Mouse (Mus musculus) hindbrain, embryonic 10.5 days (tissue): Measurements from ENCODE around the gene Comp. TPM values are rescaled to one million over a fixed set of nuclear protein-coding genes. Genes with fewer than 3 reads are reported as not detected.

ENCODE experiments used
- DNase-seq: peaks from one replicate; pipeline ENCODE4 v3.0.0-alpha.2; 2017; ENCODE audit warnings: low spot score
- H3K27ac ChIP-seq: fragments of 300-500 bp; sonication (generic); 2 replicates; pipeline ENCODE4 v1.5.1; 2016; ENCODE audit warnings: mild to moderate bottlenecking, moderate library complexity
- H3K27me3 ChIP-seq: fragments of 300-500 bp; sonication (generic); 2 replicates; pipeline ENCODE4 v1.6.1; 2016; ENCODE audit warnings: mild to moderate bottlenecking; ENCODE audit not compliant: poor library complexity, insufficient read depth, severe bottlenecking
- H3K36me3 ChIP-seq: fragments of 300-500 bp; sonication (generic); 2 replicates; pipeline ENCODE4 v1.6.1; 2016; ENCODE audit warnings: mild to moderate bottlenecking, moderate library complexity
- H3K4me1 ChIP-seq: fragments of 300-500 bp; sonication (generic); replicated peaks from 2 replicates; pipeline ENCODE4 v1.6.1; 2016; ENCODE audit warnings: mild to moderate bottlenecking
- H3K4me3 ChIP-seq: fragments of 300-500 bp; sonication (generic); 2 replicates; pipeline ENCODE4 v1.5.1; 2016; ENCODE audit warnings: mild to moderate bottlenecking, moderate library complexity
- H3K9me3 ChIP-seq: fragments of 300-500 bp; sonication (generic); 2 replicates; pipeline ENCODE4 v1.6.1; 2016; ENCODE audit warnings: mild to moderate bottlenecking, moderate library complexity
- WGBS: fragments of 180-500 bp; shearing (Covaris S2); methylation state at CpG from one replicate; pipeline ENCODE4 v1.1.7; 2016; 5-methylcytosine and 5-hydroxymethylcytosine counted together
- polyA plus RNA-seq: library from polyadenylated mRNA; unstranded; fragments of >200 nt; fragmentation: Nextera tagmentation; extraction: Ambion mirVana; gene quantifications from 2 replicates; pipeline ENCODE4 v1.2.1, GENCODE M21; 2016

Comp gene
- 0.27 and 0.38 TPM in 2 replicates for polyA plus RNA-seq

DNA sequence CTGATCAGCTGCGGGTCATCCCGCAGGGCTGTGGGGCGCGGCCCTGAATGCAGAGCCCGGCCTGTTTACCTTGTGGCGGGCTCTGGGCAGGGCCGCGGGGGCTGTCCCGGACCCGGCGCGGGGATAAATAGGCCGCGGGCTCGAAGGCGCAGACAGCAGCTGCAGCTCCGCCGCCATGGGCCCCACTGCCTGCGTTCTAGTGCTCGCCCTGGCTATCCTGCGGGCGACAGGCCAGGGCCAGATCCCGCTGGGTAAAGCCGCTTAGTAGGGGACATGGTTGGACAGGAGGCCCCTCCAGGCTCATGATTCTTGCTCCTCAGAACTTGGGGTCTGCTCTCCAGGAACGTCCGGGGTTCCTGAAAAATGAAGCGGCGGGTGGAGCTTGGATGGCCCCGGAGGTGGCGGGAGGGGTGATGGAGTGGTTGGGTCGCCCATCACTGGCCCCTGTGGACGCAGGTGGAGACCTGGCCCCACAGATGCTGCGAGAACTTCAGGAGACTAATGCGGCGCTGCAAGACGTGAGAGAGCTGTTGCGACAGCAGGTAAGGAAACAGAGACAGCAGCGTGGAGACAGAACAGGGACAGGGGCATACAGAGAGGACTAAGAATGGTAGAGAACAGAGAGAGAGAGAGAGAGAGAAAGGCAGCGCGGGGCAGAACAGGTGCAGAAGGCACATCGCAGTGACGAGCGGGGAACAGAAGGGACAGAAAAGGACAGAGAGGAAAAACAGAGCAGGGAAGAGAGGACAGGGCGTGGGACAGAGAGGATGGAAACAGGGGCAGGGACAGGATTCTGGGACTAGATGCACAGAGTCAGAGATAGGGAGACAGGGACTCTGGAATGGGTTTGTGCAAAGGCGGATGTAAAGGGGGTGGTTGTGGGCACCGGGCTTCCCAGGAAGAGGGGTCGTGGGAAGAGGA, at the start of gene Comp:
Comp (plus strand) TSS at position 162 of the 921 bp plus-strand sequence.
- Histone ChIP-seq H3K36me3 (no peaks in the 10 kb centered on the region), H3K4me3 (peak within 1 kb of the TSS; percentile 47), H3K27ac (peak within 1 kb of the TSS; percentile 24; the same call in 1 of the 2 replicates), H3K27me3 (peaks cover 98% of the 10 kb centered on the region), H3K4me1 (peaks cover 39% of the 10 kb centered on the region), H3K9me3 (no peaks in the 10 kb centered on the region)
- WGBS = 3% methylated on average over 47 of the region's 47 CpGs
- peak; percentile 31 for DNase-seq

DNA sequence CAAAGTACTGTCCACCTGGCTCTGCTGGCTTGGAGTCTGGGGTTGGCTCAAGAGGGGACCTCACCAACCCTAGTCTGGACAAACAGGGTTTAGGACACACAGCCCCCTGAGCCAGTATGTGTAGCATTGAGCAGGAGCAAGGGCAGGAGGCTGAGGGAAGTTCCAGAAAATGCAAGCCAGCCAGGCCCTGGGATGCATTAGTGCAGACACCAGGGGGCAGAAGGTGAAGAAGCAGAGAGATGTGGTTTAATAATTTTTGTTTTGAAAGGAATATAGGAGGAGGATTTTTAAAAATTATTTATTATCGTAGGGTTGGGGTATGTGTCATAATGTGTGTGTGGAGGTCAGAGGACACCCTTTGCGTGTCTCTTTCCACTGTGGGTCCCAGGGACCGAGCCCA, 49.6 kb upstream of the Comp start:
- 92% methylated on average over 3 of the region's 3 CpGs for WGBS
- H3K4me3 ChIP-seq = no peak overlapping the region
- 0 out of 2 replicates have a peak, but pooled peaks cover 11% of the 10 kb centered on the region for H3K4me1 ChIP-seq
- no peak overlapping the region for H3K27ac ChIP-seq
- no peak for DNase-seq
- H3K36me3 ChIP-seq = peaks cover 9% of the 10 kb centered on the region; the same call in 1 of the 2 replicates
- 0 out of 2 replicates have a peak, but pooled peaks cover 3% of the 10 kb centered on the region for H3K9me3 ChIP-seq
- peaks cover 19% of the 10 kb centered on the region; the same call in 1 of the 2 replicates for H3K27me3 ChIP-seq

DNA sequence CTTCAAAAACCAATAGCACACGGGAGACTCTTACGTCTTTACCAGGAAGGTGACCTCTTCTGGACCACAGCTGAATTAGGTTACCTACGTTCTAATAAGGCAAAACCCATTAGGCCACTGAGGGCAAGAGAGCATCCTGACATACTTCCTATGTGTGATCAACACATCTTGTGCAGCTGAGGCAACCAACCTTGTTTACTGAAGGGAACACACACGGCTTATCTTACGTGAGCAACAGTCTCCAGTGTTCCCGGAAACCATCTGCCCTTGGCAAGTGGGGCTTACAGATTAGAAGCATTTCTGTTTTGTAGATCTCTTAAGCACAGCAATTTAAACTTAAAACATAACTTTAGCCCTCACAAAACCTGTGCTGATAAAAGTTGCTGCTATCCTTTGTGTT, 45.8 kb upstream of the Comp start:
- WGBS = 93% methylated on average over 6 of the region's 6 CpGs
- Histone ChIP-seq H3K4me3 (no peak overlapping the region), H3K36me3 (peaks cover 27% of the 10 kb centered on the region), H3K4me1 (peaks cover 40% of the 10 kb centered on the region), H3K27me3 (peaks cover 39% of the 10 kb centered on the region), H3K27ac (no peak overlapping the region), H3K9me3 (0 out of 2 replicates have a peak, but pooled peaks cover 3% of the 10 kb centered on the region)
- DNase-seq = no peak

DNA sequence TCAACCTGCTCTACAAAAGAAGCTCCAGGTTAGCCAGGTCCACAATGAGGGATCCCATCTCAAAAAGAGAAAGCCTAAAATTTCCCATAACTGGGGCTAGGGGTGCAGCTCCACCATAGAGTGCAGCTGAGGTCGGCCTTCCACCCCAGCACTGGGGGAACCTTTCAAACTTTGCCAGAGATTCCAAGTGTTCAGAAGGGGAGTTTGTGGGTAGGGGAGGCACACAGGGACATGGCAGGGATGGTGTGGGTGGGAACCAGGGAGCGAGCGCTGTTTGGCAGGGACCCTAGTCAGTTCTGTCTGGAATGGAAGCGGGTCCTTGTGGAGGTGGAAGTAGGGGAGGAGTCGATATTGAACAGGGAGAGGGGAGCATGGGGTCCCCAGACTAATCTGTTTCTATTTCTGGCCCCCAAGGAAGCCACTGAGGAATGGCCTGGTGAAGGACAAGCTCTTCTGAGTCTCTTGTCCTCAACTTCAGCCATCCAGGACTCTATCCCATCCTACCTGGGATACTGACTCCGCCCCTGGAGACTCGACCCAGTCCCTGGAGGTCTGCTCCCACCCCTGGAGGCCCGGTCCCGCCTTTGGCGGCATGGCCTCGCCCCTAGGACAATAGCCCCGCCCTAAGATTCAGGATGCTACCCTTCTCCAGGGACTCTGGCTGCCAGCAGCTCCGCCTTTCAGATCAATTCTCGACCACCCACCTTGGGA, 44.1 kb upstream of the Comp start, which contains the start of gene Gdf1:
Gdf1 (plus strand) TSS at position 694 of the 711 bp plus-strand sequence.
- peak within 1 kb of the TSS; percentile 40 for H3K4me3 ChIP-seq

DNA sequence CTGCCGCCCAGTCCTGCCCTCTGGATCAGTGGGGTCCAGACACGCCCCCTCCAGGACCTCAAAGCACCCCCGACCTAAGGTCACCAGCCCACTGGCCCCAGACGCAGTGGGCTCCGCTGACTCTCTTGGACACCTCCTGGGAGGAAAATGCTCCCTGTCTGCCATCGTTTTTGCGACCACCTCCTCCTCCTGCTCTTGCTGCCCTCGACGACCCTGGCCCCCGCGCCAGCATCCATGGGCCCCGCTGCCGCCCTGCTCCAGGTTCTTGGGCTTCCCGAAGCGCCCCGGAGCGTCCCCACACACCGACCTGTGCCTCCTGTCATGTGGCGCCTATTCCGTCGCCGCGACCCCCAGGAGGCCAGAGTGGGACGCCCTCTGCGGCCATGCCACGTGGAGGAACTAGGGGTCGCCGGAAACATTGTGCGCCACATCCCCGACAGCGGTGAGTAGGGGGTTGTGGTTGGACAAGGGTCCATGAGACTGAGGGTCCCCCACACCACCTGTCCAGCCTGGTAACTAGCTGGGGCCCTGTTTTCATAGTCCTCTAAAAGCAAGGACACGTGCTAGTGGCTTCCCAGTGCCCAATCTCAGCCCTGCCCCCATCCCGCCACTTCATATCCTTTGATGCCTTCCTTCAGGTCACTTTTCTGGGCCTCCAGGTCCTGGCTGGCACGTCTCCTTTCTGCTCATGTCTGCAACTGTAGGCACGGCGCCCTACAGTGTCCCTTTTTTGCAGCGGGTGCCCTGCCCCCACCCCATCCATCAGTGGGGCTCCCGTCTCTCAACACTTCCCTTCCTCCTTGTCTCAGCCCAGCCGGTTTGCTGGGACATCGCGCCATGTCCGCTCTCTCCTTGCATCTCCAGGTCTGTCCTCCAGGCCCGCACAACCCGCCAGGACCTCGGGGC, 43.3 kb upstream of the Comp start:
- H3K36me3 ChIP-seq = peaks cover 52% of the 10 kb centered on the region
- H3K9me3 ChIP-seq = 0 out of 2 replicates have a peak, but pooled peaks cover 3% of the 10 kb centered on the region
- H3K27ac ChIP-seq = peak overlapping the region; percentile 83
- peak overlapping the region; percentile 40 for H3K4me3 ChIP-seq
- DNase-seq = peak; percentile 53
- H3K27me3 ChIP-seq = peaks cover 39% of the 10 kb centered on the region
- peaks cover 40% of the 10 kb centered on the region for H3K4me1 ChIP-seq
- WGBS = 3% methylated on average over 45 of the region's 45 CpGs

More for the DNA sequence above, 44.1 kb upstream of the Comp start, which contains the start of gene Gdf1:
- 0 out of 2 replicates have a peak, but pooled peaks cover 3% of the 10 kb centered on the region for H3K9me3 ChIP-seq
- 19% methylated on average over 14 of the region's 14 CpGs for WGBS
- peaks cover 44% of the 10 kb centered on the region for H3K36me3 ChIP-seq
- H3K27ac ChIP-seq = peak within 1 kb of the TSS; percentile 83
- peaks cover 39% of the 10 kb centered on the region for H3K27me3 ChIP-seq
- no peak for DNase-seq
- peaks cover 40% of the 10 kb centered on the region for H3K4me1 ChIP-seq

DNA sequence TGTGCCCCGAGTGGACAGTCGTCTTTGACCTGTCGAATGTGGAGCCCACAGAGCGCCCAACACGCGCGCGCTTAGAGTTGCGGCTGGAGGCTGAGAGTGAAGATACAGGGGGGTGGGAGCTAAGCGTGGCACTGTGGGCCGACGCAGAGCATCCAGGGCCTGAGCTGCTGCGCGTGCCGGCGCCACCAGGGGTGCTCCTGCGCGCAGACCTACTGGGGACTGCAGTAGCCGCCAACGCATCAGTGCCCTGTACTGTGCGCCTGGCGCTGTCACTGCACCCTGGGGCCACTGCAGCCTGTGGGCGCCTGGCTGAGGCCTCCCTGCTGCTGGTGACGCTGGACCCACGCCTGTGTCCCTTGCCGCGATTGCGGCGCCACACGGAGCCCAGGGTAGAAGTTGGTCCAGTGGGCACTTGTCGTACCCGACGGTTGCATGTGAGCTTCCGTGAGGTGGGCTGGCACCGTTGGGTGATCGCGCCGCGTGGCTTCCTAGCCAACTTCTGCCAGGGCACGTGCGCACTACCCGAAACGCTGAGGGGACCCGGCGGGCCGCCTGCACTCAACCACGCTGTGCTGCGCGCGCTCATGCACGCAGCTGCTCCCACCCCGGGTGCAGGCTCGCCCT, 42.5 kb upstream of the Comp start:
- Histone ChIP-seq H3K36me3 (peaks cover 60% of the 10 kb centered on the region), H3K4me1 (peaks cover 40% of the 10 kb centered on the region), H3K27me3 (peaks cover 39% of the 10 kb centered on the region), H3K9me3 (0 out of 2 replicates have a peak, but pooled peaks cover 3% of the 10 kb centered on the region), H3K4me3 (peak overlapping the region; percentile 40), H3K27ac (peak overlapping the region; percentile 83)
- peak; percentile 80 for DNase-seq
- 27% methylated on average over 53 of the region's 53 CpGs for WGBS

DNA sequence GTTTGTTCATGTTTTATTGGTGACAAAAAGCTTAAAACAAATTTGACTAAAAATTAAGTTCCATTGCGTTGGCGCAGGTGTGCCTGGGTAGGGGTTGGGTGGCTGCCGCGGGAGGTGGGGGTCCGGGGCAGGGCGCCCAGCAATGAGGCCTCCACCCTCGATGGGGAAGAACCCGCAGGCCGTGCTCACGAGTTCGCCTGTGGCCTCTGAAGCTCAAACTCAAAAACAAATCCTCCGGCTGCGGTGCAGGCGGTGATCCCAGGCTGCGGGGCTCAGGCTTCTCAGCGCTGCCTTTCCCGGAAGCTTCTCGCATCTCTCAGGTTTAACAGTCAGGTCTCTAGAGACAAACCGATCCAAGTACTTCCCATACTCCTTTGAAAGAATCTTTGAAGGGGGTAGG, 41.8 kb upstream of the Comp start:
- peaks cover 67% of the 10 kb centered on the region for H3K36me3 ChIP-seq

DNA sequence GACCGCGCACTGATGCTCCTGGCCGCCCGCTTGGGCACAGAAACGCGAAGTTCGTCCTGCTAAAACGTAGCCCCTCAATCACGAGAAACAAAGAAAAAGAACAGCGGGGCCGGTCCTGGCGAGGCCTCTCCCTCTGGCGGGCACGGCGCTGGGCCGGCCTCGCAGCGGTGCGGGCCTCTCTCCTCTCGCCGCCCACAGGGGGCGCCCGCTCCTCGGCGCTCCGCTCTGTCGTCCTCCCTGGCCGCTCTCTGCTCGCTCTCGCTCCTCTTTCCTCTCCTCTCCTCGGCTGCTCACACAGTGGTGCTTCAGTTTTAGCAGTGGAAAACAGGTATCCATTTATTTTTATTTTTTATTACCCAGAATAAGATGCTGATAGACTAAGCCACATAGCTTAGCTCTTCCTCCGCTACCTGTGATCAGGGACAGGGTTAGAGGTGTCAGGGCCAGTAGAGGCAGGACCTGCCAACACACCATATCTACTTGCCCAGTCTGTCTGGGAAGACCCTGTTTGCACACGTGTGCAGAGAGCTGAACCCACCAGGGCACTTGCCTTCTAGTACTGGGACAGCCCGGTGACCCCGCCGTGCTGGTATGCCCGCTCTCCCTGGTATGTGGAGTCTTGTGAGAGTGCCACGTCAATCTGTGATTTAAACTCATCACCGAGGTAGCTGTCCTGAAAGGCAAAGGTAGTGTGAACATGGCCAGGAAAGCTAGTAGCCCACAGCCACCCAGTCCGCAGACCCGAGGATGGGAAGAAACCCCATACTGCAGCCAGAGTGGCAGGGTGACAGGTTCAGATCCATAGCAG, 41.1 kb upstream of the Comp start:
- H3K27me3 ChIP-seq = peaks cover 39% of the 10 kb centered on the region
- DNase-seq = peak; percentile 80
- 23% methylated on average over 41 of the region's 41 CpGs for WGBS
- H3K27ac ChIP-seq = peak overlapping the region; percentile 67
- H3K4me1 ChIP-seq = peaks cover 40% of the 10 kb centered on the region
- H3K4me3 ChIP-seq = peak overlapping the region; percentile 22; the same call in 1 of the 2 replicates
- H3K9me3 ChIP-seq = 0 out of 2 replicates have a peak, but pooled peaks cover 3% of the 10 kb centered on the region
- peaks cover 72% of the 10 kb centered on the region for H3K36me3 ChIP-seq

More for the DNA sequence above, 41.8 kb upstream of the Comp start:
- peaks cover 39% of the 10 kb centered on the region for H3K27me3 ChIP-seq
- DNase-seq = no peak
- peak overlapping the region; percentile 40; the same call in 1 of the 2 replicates for H3K4me3 ChIP-seq
- peaks cover 40% of the 10 kb centered on the region for H3K4me1 ChIP-seq
- peak overlapping the region; percentile 54; the same call in 1 of the 2 replicates for H3K27ac ChIP-seq
- 65% methylated on average over 19 of the region's 19 CpGs for WGBS
- H3K9me3 ChIP-seq = 0 out of 2 replicates have a peak, but pooled peaks cover 3% of the 10 kb centered on the region

DNA sequence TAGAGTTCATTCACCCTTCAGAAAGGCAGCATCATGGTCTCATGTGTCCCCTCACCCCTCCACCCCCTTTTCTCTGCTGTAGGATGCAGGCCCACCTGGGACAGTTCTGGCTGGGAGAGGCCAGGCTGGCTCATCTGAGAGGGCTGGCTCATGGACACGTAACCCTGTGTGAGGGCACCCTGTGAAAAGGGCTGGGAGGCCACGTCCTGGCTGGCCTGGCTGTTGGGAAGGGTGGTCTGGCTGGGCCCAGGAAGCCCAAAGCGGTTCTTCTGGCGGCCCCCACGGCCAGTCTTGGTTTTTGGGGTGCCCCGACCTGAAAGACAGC, 40.5 kb upstream of the Comp start:
- no peaks in the 10 kb centered on the region for H3K9me3 ChIP-seq
- WGBS = 94% methylated on average over 6 of the region's 6 CpGs
- DNase-seq = no peak
- peaks cover 73% of the 10 kb centered on the region for H3K36me3 ChIP-seq
- no peak overlapping the region for H3K27ac ChIP-seq
- H3K27me3 ChIP-seq = peaks cover 37% of the 10 kb centered on the region
- H3K4me3 ChIP-seq = no peak overlapping the region
- peaks cover 40% of the 10 kb centered on the region for H3K4me1 ChIP-seq

DNA sequence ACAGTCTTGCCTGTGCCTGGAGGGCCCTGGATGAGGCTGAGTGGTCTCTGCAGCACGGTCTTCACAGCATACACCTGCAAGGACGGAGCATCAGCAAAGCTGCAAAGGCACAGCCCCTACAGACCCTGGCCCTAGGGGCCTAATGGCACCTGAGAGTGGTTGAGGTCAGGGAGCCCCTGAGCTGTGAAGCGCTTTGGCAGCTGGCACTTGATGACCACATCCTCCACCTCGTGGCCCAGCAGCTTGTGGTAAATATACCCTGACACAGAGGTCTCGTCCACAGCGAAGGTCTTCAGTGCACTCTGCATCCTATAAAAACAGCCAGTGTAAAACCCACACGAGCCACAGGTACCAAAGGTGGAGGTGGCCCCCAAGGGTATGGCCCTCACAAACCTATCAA, 34.4 kb upstream of the Comp start:
- H3K36me3 ChIP-seq = peaks cover 100% of the 10 kb centered on the region
- DNase-seq = no peak
- H3K4me3 ChIP-seq = no peak overlapping the region
- 94% methylated on average over 7 of the region's 7 CpGs for WGBS
- no peaks in the 10 kb centered on the region for H3K9me3 ChIP-seq
- no peaks in the 10 kb centered on the region for H3K27me3 ChIP-seq
- H3K4me1 ChIP-seq = 0 out of 2 replicates have a peak, but pooled peaks cover 2% of the 10 kb centered on the region
- H3K27ac ChIP-seq = no peak overlapping the region

DNA sequence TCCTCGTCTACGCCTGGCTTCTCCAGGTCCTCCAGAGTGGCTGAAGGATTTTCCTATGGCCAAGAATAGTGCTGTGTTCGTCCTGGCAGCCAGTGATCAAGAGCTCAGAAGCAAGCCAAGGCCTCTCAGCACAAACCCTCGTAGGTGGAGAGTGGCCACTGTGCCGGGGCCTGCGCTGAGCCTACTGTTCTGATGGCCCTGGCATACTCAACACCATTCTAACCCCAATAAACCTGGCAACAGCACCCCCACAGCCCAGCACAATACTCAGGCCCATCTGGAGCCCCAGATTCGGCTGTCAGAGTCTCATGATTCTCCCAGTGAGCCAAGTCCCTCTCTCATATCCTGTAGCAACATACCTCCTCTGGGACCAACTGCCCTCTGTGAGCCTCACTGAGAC, 32.7 kb upstream of the Comp start:
- WGBS = 92% methylated on average over 7 of the region's 7 CpGs
- no peak for DNase-seq
- Histone ChIP-seq H3K27ac (no peak overlapping the region), H3K4me1 (0 out of 2 replicates have a peak, but pooled peaks cover 5% of the 10 kb centered on the region), H3K36me3 (peaks cover 94% of the 10 kb centered on the region), H3K9me3 (no peaks in the 10 kb centered on the region), H3K4me3 (no peak overlapping the region), H3K27me3 (no peaks in the 10 kb centered on the region)
